Mouse (Mus musculus) neural tube, embryonic 15.5 days (tissue): ENCODE measurements around the gene Hist3h2a. TPM values are rescaled to one million over a fixed set of nuclear protein-coding genes. Genes with fewer than 3 reads are reported as not detected.

Experiments
- ATAC-seq: fragments of 200-750 bp; cut with Nextera tagmentation; 2 replicates; pipeline ENCODE4 v1.8.0; 2017; ENCODE audit warnings: mild to moderate bottlenecking, moderate TSS enrichment, moderate library complexity; ENCODE audit not compliant: low FRiP score
- H3K27ac ChIP-seq: fragments of 300-500 bp; sonication (generic); replicated peaks from 2 replicates; pipeline ENCODE4 v1.5.1; 2015; ENCODE audit warnings: mild to moderate bottlenecking, inconsistent platforms
- H3K27me3 ChIP-seq: fragments of 300-500 bp; sonication (generic); replicated peaks from 2 replicates; pipeline ENCODE4 v1.6.1; 2015; ENCODE audit warnings: inconsistent platforms
- H3K36me3 ChIP-seq: fragments of 300-500 bp; sonication (generic); 2 replicates; pipeline ENCODE4 v1.6.1; 2015; ENCODE audit warnings: inconsistent platforms
- H3K4me1 ChIP-seq: fragments of 300-500 bp; sonication (generic); 2 replicates; pipeline ENCODE4 v1.6.1; 2015; ENCODE audit warnings: inconsistent platforms
- H3K4me2 ChIP-seq: fragments of 300-500 bp; sonication (generic); 2 replicates; pipeline ENCODE4 v1.6.1; 2015; ENCODE audit warnings: inconsistent platforms, mild to moderate bottlenecking, moderate library complexity
- H3K4me3 ChIP-seq: fragments of 300-500 bp; sonication (generic); replicated peaks from 2 replicates; pipeline ENCODE4 v1.5.1; 2015; ENCODE audit warnings: mild to moderate bottlenecking, inconsistent platforms
- H3K9ac ChIP-seq: fragments of 300-500 bp; sonication (generic); replicated peaks from 2 replicates; pipeline ENCODE4 v1.6.1; 2015; ENCODE audit warnings: mild to moderate bottlenecking, inconsistent platforms
- H3K9me3 ChIP-seq: fragments of 300-500 bp; sonication (generic); replicated peaks from 2 replicates; pipeline ENCODE4 v1.6.1; 2016; ENCODE audit warnings: inconsistent platforms
- WGBS: fragments of 180-500 bp; shearing (Covaris S2); methylation state at CpG from one replicate; pipeline ENCODE4 v1.1.7; 2015; ENCODE audit warnings: mixed read lengths; 5-methylcytosine and 5-hydroxymethylcytosine counted together
- polyA plus RNA-seq: library from polyadenylated mRNA; unstranded; fragments of >200 nt; fragmentation: Nextera tagmentation; extraction: Ambion mirVana; gene quantifications from 2 replicates; pipeline ENCODE4 v1.2.1, GENCODE M21; 2015

Gene Hist3h2a
- polyA plus RNA-seq, 1 experiment from 2014 or later: 86.3 TPM

DNA sequence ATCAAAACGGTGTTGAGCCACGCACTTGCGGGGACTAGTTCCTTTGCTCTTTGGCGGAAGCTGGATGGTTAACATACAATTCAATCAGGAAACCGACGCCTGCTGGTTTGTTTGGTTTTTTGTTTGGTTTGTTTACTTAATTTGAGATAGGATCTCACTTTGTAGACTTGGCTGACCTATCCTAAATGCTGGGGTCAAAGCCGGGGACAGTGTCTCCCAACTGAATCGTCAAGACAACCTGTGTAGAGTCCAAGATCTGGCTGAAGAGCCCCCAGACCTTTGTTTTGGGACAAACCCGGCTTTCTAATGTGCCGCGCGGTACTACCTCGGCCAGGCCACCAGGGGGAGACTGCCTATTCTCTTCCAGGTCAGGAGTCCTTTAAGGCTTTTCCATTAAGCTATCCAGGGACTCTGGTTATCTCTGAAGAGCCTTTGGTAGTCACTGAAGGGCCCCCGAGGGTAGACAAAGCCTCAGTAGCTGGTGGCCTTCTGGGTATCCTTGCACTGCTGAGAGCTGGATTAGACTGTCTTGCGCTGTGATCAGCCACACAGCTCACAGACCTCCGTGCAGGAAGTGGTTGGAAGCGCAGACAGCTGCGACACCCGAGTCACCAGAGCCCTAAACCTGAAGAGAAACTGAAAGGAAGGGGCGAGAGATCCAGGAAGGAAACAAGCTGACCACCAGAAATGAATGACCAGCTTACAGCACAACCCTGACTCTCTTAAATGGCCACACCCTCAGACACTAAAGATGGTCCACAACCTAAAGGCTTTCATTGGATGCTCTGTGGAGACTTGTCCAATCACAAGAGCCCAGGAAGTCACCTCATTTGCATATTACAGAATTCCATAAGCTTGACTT, 26.5 kb upstream of the Hist3h2a start:
- H3K27me3 ChIP-seq: no peaks in the 10 kb centered on the region
- peak; percentile 76; the same call in 1 of the 2 replicates for ATAC-seq
- peak overlapping the region; percentile 39 for H3K4me2 ChIP-seq
- H3K9ac ChIP-seq: 0 out of 2 replicates have a peak overlapping the region, but pooled peaks have one; percentile 20
- H3K9me3 ChIP-seq: no peaks in the 10 kb centered on the region
- H3K36me3 ChIP-seq: peaks cover 21% of the 10 kb centered on the region
- peak overlapping the region; percentile 58 for H3K27ac ChIP-seq
- peaks cover 7% of the 10 kb centered on the region; the same call in 1 of the 2 replicates for H3K4me1 ChIP-seq
- WGBS: 37% methylated on average over 20 of the region's 20 CpGs
- 0 out of 2 replicates have a peak overlapping the region, but pooled peaks have one; percentile 9 for H3K4me3 ChIP-seq

DNA sequence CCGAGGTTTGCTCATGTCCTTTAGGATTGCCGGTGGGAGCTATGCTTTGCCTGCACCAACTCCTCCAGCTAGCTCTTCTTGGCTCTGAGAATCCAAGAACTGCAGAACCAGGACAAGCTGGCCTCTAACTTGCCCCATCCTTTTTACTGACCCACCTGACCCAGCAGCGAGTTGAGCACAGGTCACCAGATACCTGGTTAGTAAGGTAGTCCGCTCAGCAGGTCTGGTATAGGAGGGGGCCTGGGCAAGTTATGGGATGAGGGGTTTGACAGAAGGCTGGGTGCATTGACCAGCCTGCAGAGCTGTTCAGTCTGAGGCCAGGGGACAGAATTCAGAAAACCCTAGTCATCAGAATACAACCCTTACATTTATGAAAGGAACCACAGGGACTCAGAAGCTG, 25.4 kb upstream of the Hist3h2a start:
- no peaks in the 10 kb centered on the region for H3K27me3 ChIP-seq
- no peak overlapping the region for H3K4me3 ChIP-seq
- H3K9ac ChIP-seq: no peak overlapping the region
- H3K9me3 ChIP-seq: no peaks in the 10 kb centered on the region
- peaks cover 7% of the 10 kb centered on the region; the same call in 1 of the 2 replicates for H3K4me1 ChIP-seq
- H3K4me2 ChIP-seq: no peak overlapping the region
- WGBS: 82% methylated on average over 3 of the region's 4 CpGs
- H3K27ac ChIP-seq: no peak overlapping the region
- ATAC-seq: no peak
- H3K36me3 ChIP-seq: peaks cover 31% of the 10 kb centered on the region

- 58% methylated on average over 3 of the region's 3 CpGs for WGBS
- H3K9me3 ChIP-seq: no peaks in the 10 kb centered on the region
- H3K27me3 ChIP-seq: no peaks in the 10 kb centered on the region
- no peak overlapping the region for H3K9ac ChIP-seq
- H3K4me3 ChIP-seq: no peak overlapping the region
- H3K27ac ChIP-seq: no peak overlapping the region
- H3K4me1 ChIP-seq: peaks cover 7% of the 10 kb centered on the region; the same call in 1 of the 2 replicates
- H3K36me3 ChIP-seq: peaks cover 37% of the 10 kb centered on the region
- H3K4me2 ChIP-seq: no peak overlapping the region
- ATAC-seq: no peak
Observed at GRCm38 (mm10) chr11:58929641-58930040, 24.8 kb upstream of the Hist3h2a start.

DNA sequence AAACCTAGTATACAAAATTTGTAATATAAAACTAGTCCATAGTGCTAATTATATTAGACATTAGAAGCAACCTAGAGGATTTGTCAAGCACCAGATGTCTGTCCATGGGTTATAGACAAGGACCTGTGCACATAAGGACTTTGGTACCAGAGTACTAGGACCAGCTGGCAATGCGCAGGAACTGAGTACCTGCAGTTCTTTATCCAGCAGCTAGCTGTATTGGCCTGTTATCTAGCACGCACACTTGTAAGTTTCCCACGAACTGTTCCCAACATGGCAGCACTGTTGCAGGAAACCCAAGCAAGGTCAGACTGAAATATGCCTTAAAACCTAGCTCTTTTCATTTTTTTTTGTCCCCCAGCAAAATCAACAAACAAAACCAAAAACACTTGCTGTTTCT, 24.2 kb upstream of the Hist3h2a start:
- H3K4me1 ChIP-seq: peaks cover 10% of the 10 kb centered on the region; the same call in 1 of the 2 replicates
- H3K27ac ChIP-seq: no peak overlapping the region
- H3K9ac ChIP-seq: no peak overlapping the region
- H3K4me2 ChIP-seq: no peak overlapping the region
- WGBS: 93% methylated on average over 3 of the region's 3 CpGs
- no peak overlapping the region for H3K4me3 ChIP-seq
- no peak for ATAC-seq
- peaks cover 40% of the 10 kb centered on the region for H3K36me3 ChIP-seq
- no peaks in the 10 kb centered on the region for H3K27me3 ChIP-seq
- H3K9me3 ChIP-seq: no peaks in the 10 kb centered on the region

- Histone ChIP-seq H3K9ac (no peak overlapping the region), H3K4me3 (no peak overlapping the region), H3K4me2 (no peak overlapping the region), H3K4me1 (peaks cover 21% of the 10 kb centered on the region), H3K9me3 (no peaks in the 10 kb centered on the region), H3K36me3 (peaks cover 52% of the 10 kb centered on the region), H3K27ac (no peak overlapping the region), H3K27me3 (no peaks in the 10 kb centered on the region)
- WGBS: 72% methylated on average over 4 of the region's 4 CpGs
- ATAC-seq: no peak
Observed at GRCm38 (mm10) chr11:58931576-58931975, 22.9 kb upstream of the Hist3h2a start.

GRCm38 (mm10) chr11:58937909-58938308, 16.6 kb upstream of the Hist3h2a start:
- Histone ChIP-seq H3K36me3 (peaks cover 37% of the 10 kb centered on the region), H3K9me3 (no peaks in the 10 kb centered on the region), H3K9ac (peak overlapping the region; percentile 99), H3K4me3 (peak overlapping the region; percentile 63), H3K27me3 (no peaks in the 10 kb centered on the region), H3K4me1 (peaks cover 35% of the 10 kb centered on the region), H3K27ac (peak overlapping the region; percentile 92), H3K4me2 (peak overlapping the region; percentile 75)
- under 1% methylated on average over 13 of the region's 13 CpGs for WGBS
- ATAC-seq: no peak

DNA sequence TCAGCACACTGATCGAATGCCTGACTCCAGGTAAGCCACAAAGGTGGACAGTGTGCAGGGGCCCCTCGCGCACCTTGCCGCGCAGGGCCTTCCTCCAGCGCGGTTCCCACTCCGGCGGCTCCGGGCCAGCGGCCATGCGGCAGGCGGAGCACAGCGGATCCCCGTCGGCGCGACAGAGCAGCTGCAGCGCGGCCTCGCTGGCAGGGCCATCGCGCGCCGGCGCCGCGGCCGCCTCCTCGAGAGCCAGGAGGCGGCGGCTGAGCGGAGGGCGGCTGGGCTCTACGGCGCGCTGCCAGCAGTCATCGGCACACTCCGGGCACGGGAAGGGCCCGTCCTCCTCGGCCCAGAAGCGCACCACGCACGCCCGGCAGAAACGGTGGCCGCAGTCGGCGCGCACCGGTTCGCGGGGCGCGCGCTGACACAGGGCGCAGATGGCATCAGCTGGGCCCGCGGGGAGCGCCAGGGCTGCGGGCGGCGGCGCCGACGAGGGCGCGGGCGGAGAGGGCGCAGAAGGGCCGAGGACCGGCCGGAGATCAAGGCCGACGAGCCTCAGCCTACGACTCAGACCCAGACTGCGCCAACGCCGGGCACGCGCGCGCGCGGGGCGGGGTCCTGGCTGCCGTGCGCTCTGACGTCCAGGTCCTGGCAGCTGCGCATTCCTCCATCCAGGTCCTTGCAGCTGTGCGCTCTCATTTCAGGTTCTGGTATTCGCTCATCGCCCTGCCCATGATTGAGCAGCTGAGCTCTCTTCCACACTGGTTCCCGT, 16.0 kb upstream of the Hist3h2a start, which contains the start of gene Rnf187:
Gene Rnf187, minus strand, starts transcription at position 595 of the 766 bp plus-strand sequence.
- Histone ChIP-seq H3K4me2 (peak within 1 kb of the TSS; percentile 75), H3K27me3 (no peaks in the 10 kb centered on the region), H3K27ac (peak within 1 kb of the TSS; percentile 92), H3K4me1 (peaks cover 38% of the 10 kb centered on the region), H3K9ac (peak within 1 kb of the TSS; percentile 99), H3K9me3 (no peaks in the 10 kb centered on the region), H3K4me3 (peak within 1 kb of the TSS; percentile 63), H3K36me3 (peaks cover 31% of the 10 kb centered on the region)
- peak; percentile 94 for ATAC-seq
- under 1% methylated on average over 95 of the region's 95 CpGs for WGBS

DNA sequence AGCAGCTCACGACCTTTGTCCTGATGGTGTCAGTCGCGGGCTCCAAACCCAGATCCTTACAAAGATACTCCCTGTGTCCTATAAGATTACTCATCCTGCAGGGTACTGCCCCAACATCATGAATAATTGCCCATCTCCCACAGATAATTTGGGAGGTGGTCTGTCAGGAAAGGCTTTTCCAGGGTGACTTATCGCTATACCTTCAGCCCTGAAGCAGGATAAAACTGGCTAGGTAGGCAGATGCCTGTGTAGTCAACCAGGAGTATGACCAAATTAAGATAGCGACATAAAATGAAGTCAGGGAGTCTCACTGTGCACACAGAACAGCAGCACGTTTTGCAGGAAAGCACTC, 15.4 kb upstream of the Hist3h2a start:
- Histone ChIP-seq H3K4me2 (peak overlapping the region; percentile 75), H3K36me3 (peaks cover 25% of the 10 kb centered on the region), H3K4me1 (peaks cover 43% of the 10 kb centered on the region), H3K27ac (peak overlapping the region; percentile 92), H3K27me3 (no peaks in the 10 kb centered on the region), H3K9me3 (no peaks in the 10 kb centered on the region), H3K4me3 (peak overlapping the region; percentile 63), H3K9ac (peak overlapping the region; percentile 50)
- WGBS: 12% methylated on average over 6 of the region's 6 CpGs
- peak; percentile 38; the same call in 1 of the 2 replicates for ATAC-seq

GRCm38 (mm10) chr11:58944136-58944535, 10.3 kb upstream of the Hist3h2a start:
- H3K4me1 ChIP-seq: peaks cover 30% of the 10 kb centered on the region
- no peak overlapping the region for H3K4me2 ChIP-seq
- WGBS: 60% methylated on average over 5 of the region's 5 CpGs
- no peak overlapping the region for H3K9ac ChIP-seq
- H3K27ac ChIP-seq: no peak overlapping the region
- no peaks in the 10 kb centered on the region for H3K36me3 ChIP-seq
- no peaks in the 10 kb centered on the region for H3K9me3 ChIP-seq
- no peak overlapping the region for H3K4me3 ChIP-seq
- H3K27me3 ChIP-seq: no peaks in the 10 kb centered on the region
- no peak for ATAC-seq

- H3K36me3 ChIP-seq: no peaks in the 10 kb centered on the region
- no peaks in the 10 kb centered on the region for H3K27me3 ChIP-seq
- WGBS: 78% methylated on average over 3 of the region's 3 CpGs
- no peaks in the 10 kb centered on the region for H3K9me3 ChIP-seq
- no peak for ATAC-seq
- peaks cover 41% of the 10 kb centered on the region for H3K4me1 ChIP-seq
- peak overlapping the region; percentile 62 for H3K9ac ChIP-seq
- peak overlapping the region; percentile 57 for H3K4me3 ChIP-seq
- peak overlapping the region; percentile 63 for H3K4me2 ChIP-seq
- peak overlapping the region; percentile 98 for H3K27ac ChIP-seq
Observed at GRCm38 (mm10) chr11:58947306-58947705, 7.2 kb upstream of the Hist3h2a start.

- peak; percentile 75 for ATAC-seq
- H3K36me3 ChIP-seq: no peaks in the 10 kb centered on the region
- H3K9me3 ChIP-seq: no peaks in the 10 kb centered on the region
- H3K4me2 ChIP-seq: peak overlapping the region; percentile 63
- peak overlapping the region; percentile 98 for H3K27ac ChIP-seq
- H3K4me1 ChIP-seq: peaks cover 44% of the 10 kb centered on the region
- no peaks in the 10 kb centered on the region for H3K27me3 ChIP-seq
- WGBS: 7% methylated on average over 23 of the region's 23 CpGs
- peak overlapping the region; percentile 57 for H3K4me3 ChIP-seq
- H3K9ac ChIP-seq: peak overlapping the region; percentile 62
Observed at GRCm38 (mm10) chr11:58947798-58948528, 6.5 kb upstream of the Hist3h2a start.
